Mouse (Mus musculus) adipocyte (in vitro differentiated cells): ENCODE results near the gene Erich3.

Experiments
- DNase-seq: peaks from one replicate; pipeline ENCODE4 v3.0.0-alpha.2; 2016; ENCODE audit warnings: low spot score

The Erich3 gene

DNA sequence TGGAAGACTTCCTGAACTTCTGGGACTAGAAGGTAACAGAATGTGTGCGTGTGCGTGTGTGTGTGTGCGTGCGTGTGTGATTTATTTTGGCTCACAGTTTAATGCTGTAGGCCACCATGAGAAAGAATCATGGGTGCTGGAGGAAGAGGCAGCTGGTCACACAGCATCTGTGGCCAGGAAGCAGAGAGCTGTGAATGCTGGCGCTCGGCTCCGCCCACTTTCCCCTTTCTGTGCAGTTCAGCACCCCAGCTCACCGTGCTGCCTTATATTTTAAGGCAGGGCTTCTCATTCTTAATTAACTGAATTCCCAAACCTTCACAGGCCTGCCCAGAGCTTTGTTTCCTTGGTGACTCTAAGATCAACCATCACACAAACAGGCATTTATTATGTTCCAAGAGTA lies 9.7 kb downstream of the Erich3 start:
- no peak for DNase-seq

DNA sequence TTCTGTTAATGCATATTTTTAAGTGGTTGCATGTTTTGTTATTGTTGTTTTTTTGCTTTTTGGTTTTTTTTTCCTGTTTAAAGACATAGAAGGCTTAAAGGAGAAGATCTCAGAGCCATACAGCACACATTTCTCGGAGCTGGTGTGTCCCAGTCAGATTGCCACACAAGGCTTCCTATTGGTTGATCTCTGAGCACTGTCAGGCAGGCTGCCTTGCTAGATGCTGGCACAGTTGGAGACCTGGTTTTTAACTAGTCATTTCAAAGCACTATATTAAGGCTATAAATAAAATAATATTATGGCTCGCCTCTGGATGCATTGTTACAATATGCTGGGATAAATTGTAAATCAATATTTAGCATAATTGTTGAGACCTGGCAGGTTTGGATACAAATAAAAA lies 18.9 kb downstream of the Erich3 start:
- DNase-seq = no peak

DNA sequence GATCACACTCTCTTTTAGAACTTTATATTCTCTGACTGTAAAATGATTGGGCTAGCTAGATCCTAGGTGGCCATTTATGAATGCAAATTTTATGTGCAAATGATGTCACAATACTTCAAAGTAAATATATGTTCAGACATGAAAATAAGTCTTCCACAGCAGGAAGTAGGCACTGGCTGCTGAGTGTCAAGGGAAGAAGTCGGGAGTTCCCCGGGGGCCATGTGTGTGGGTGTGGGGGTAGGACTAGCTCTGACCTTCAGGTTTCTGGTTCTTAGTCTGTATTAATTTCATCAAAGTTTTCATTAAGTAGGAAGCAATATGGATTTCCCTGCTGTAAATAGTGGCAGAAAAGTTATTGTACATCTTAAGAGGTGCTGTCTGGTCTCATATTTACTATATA lies 20.0 kb downstream of the Erich3 start:
- DNase-seq = no peak

DNA sequence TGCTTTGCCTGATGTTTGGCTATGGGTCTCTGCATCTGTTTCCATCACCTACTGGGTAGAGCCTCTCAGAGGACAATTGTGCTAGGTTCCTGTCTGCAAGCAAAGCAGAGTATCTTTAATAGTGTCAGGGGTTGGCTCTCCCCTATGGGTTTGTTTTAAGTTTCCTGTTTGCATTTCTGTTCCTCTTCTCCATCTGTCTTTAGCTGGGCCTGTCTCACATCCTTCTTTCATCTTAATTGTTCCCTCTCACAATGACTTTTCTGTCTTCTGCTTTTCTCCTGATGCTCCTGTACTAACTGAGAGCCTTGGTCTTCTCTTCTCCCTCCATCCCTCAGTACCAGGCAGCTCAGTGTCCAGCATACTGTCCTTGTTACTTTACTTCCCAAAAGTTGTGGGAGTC lies 26.6 kb downstream of the Erich3 start:
- DNase-seq = no peak

DNA sequence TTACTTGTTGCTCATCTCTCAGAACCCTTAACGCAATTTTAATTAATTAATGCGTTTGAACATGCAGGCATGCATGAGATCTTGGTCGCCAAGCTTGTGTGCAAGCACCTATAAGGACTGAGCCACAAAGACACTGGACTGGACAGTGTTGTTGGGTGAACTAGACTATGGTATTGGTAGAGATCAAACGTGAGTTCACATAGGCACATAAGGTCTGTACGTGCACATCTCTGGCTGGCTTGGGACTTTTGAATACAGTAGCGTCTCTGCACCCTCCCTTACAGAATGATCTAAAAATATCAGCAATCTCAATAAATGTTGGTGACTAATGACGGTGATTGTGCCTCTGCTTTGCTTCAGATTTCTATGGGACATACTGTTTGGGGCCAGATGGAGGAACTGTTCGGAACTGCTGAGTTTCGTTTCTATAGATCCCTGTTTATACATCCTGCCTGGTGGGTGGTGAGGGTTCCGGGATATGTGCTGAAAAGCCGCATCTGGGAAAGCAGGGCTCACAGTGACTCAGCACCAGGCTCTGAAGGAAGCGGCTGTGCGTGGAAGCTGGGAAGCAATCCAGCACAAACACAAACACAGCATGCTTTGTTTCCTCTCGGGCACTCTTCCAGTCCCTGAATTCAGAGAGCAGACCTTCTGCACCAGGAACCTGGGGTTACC lies 28.4 kb downstream of the Erich3 start:
- peak; percentile 91 for DNase-seq

DNA sequence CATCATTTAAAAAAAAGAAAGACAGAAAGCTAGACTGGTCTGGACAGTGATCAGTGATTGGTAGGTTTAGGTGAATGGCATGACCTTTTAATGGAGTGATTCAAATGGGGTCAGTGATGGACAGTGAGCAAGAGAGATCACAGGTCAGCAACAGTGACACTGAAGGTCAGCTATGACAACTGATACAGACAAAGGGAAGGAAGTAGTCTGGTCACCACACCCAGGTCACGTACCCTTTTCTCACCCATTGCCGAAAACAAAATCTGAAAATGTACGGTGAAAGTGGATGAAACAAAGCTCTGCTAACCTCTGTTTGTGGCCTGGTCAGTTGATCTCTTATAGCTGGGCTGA lies 28.9 kb downstream of the Erich3 start:
- DNase-seq = no peak

DNA sequence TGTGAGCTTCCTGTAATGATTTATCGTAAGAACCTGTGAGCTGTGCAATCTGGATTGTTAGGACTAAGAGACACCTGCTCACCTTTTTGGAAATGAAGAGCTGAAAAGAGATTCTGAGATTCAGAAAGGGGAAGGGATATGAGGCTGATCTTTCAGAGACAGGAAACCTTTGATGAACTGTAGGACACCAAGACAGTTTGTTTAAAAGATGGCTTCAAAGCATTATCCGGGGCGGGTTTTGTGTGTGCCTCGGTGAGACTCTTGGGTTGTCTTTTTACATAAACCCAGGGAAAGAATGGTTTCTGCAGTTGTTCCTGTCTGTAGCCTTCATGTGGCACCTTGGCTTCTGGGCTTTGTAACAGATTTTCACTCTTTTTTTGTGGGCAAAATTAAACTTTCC lies 30.2 kb downstream of the Erich3 start:
- DNase-seq = no peak

DNA sequence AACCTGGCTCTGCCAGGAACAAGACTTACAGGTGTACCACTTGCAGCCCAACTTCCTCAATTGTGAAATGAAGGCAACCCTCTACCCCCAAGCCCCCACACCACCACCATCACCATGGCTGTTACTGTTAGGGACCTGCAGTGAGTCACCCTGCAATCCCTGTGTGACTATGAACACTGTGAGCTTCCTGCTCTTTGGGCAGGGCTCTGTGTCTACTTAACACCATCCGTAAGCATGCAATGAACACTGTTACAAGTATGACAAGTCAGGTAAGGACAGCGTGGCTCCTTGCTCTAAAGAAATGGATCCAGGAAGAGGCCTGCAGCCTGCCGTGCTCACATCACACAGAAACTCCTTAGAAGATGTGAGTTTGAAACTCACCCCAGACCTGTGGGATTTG lies 33.0 kb downstream of the Erich3 start:
- no peak for DNase-seq

DNA sequence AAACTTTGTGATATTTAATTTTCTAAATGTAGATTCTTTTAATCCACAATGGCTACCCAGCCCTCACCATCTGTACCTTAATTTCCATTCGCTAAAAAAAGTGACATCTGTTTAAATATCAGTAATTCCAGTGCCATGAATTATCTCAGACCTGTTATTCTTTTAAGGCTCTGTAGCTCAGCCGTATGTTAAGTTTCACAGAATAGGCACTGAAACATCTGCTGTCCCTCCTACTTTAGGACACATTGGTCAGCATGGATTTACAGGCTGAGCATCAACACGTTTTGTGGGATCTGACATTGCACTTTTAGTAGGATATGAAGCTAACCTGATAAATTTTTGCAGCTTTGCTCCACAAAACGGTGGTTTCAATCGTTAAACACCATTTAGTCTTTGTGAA lies 35.2 kb downstream of the Erich3 start:
- no peak for DNase-seq

DNA sequence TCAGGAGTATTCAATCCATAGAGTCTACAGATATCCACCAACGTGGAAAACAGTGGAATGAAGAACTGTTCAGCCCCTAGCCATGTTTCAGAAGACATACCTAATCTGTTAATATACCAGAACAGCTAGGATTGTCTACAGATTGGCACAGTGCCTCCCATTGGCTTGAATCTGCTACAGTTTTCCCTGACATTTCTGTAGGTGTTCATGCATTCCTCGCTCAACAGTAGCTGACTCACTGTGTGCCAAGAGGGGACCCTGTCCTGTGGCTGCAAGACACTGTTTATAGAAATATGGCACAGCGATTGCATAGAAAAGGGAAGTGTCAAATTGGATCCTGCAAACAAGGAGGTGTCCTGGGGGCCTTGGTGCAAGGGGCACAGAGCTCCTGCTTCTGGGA lies 36.6 kb downstream of the Erich3 start:
- no peak for DNase-seq

DNA sequence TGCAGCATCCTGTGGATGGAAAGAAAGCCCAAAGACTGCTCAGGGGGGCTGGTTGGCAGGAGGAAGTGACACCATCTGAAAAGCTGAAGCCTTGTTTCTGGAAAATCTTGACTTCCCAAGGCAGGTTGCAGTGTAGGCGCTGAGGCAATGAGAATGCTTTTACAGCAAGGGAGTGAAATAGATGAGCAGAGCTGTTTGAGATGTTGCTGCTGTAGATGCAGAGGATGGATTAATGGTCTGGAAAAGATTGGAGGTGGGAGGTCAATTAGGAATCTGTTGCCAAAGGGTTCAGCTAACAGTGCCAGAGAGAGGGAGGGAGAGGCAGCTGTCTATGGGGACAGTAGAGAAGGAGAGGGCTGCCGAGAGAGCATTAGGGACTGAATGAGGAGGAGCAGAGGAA lies 37.1 kb downstream of the Erich3 start:
- DNase-seq = no peak

DNA sequence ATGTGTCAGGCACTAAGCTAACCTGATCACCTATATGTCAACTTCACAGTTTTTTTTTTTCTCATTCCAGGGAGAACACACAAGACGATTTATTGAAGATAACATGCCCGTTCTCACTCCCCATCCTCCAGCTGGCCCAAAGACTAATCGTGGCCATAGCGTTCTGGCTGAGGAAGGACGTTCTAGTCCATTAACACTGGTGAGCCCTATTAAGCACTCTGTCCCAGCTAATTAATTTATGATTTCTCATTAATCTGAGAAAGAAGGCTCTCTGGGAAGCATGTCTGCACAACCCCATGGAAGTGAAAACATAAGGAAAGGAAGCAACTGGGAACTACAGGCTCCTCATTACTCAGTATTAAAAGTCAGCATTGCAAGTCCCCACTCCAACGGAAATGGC lies 41.1 kb downstream of the Erich3 start:
- DNase-seq = no peak

DNA sequence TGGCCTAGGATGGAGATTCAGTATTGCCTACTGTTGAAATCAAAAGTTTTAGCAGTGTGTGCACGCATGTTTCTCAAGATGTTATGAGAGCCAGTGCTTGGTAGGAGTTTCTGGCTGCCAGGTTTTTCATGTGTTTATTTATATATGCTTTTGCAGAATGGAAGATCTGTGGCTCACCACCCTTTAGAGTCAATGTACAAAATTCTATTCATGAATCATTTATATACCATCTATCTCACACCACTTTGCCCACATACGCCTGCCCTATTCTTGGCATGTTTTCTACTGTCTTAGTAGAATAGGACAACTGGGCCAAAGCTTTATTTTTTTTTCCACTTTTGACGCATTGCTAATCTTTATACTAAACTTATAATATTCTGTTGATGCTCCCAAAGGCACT lies 44.5 kb downstream of the Erich3 start:
- DNase-seq = no peak

DNA sequence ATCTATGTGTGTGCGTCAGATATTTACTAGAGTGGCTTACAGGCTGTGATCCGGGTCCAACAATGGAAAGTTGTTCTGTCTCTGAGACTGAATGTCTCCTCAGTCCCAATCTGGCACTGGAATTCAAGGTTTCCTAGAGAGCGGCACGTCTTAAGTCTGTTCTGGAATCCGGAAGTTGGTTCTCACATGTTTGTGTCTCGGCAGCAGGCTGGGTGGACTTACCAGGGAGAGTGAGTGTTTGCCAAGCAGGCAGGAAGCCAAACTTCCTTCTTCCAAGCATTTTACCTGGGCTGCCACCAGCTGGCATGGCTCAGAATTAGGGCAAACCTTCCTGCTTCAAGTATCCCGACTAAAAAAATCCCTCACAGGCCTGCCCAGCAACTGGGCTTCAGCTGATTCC lies 59.5 kb downstream of the Erich3 start:
- peak; percentile 10 for DNase-seq

DNA sequence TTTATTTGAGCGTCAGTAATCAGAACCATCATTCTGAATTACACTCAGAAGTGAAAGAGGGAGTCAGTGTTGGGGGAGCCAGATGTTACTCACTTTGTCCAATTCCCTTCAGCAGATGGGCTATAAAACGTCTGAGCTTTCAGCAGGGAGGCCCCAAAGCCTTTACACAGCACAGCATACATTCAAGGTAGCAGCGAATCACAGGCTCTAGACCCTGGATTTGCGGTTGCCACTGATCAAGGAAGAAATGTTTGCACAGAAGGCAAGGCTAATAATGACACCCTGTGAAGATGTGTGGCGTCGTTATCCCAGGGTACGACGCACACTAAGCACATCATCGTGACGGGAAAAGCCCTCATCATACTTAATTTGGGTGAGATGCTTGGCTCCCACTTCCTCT lies 67.8 kb downstream of the Erich3 start:
- no peak for DNase-seq

DNA sequence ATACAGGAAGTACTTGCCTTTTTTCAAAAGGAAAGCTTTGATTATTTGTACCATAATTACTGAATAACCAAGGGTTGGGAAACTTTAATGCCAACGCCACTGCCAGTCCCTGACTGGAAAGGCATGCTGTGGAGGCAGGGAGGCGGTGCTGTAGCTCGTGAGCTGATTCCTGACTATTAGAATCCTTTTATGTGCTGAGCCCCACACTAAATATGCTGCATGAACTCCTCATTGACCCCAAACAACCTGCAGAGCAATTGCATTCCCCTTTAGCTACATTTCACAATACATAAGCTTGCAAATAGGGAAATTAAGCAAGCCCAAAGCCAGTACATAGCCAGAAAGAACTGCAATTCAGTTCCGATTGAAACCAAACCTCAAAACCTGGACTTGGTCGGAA lies 77.8 kb downstream of the Erich3 start:
- peak; percentile 16 for DNase-seq

DNA sequence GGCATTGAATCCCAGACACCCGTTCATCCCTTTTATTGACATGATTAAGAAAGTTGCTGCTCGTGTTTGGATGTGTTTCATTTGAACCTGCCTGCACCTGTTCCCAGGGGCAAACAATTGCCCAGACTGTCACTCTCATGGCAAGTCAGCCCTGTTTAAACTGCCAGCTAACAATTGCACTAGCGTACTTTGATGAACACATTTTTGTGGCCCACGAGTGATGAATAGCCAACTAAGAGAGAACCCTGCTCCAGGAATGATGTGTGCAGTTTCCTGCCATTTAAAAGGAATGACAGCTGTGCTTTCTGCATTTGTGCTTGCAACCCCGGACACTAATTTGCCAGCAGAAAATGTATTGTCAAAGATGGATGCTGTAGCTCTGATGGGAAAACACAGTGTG lies 79.3 kb downstream of the Erich3 start:
- no peak for DNase-seq

DNA sequence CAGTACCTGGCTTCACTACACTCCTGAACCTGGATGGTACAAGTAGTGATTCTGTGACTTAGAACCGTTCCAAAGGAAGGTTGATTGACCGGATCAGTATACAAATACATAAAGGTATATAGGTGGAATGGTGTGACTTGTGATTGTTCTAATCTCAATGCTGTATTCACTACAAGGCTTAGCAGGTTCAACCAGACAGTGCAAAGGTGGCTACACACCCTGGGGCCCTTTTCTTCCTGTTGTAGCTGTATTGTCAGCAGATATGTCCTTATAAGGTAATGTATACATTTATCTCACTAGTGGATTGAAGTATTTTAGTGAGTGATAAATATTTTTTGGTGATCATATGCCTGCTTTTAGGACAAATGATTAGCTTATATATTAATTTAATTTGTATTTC lies 80.7 kb downstream of the Erich3 start:
- DNase-seq = no peak

DNA sequence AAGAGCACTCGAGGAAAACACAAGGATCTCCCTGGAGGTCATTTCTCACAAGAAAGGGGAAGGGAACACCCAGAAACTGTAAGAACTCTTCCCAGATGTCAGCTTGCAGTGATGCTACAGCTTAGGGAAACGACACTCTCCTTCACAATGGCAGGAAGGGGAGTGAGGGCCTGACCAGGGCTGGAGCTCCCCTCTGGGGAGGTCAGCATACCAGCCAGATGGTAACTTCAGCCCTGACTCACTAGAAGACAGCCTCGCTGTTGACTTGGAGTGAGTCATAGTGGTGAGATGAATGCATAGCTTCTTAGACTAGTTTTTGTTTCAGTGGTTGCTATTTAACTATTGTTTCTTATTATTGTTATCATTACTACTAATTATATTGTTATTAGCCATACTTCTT lies 90.8 kb downstream of the Erich3 start:
- DNase-seq = no peak

DNA sequence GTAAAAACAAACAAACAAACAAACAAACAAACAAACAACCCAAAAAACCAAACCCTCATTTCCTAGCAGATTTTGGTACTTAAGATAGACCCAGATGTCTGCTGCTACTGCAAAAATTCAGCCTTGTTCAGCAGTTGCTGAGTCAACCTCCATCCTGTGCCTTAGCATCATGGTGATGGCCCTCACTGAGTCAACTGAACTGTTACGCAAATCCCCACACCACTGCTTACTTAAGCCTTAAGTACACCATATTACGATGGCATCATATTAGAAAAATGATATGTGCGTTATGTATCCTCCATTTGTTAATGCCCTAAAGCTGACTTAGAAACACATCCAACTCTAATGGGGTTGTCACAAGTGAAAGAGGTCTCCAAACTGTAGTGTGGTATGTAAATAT lies 91.6 kb downstream of the Erich3 start:
- no peak for DNase-seq

DNA sequence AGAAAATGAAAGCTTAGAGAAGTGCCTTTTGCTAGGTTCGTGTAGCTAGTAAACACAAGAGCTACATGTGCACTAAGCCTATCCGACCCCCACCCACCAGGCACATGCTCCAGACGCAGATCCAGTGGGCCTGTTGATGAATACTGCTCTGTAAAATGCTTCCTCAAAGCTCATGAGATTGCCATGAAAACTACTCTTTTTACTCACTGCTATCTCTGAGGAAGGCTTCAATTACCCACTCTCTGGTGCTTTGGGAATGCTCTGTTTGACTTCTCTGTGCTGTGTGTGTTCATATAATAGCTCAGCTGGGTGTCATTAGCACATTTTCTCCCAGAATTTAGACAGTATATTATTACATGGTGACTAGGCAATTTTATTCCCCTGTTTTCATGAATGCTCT lies 94.4 kb downstream of the Erich3 start:
- DNase-seq = no peak

DNA sequence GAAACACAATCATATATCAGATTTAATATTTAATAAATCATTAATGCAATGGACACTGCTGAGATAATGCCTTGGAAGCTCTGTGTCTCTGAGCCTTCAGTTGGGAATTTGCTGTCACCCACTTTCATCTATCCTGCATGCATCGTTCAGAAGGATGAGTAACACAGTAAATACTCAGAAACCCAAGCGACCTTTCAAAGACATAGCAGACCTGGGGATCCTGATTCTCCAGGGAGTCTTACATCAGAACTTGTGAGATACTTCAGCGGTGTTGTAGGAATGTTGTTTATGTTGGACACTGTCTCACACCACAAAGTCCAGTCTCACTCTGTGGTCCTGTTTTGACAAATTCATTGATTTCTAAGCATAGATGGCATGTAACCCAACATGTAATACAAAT lies 97.4 kb downstream of the Erich3 start:
- no peak for DNase-seq

DNA sequence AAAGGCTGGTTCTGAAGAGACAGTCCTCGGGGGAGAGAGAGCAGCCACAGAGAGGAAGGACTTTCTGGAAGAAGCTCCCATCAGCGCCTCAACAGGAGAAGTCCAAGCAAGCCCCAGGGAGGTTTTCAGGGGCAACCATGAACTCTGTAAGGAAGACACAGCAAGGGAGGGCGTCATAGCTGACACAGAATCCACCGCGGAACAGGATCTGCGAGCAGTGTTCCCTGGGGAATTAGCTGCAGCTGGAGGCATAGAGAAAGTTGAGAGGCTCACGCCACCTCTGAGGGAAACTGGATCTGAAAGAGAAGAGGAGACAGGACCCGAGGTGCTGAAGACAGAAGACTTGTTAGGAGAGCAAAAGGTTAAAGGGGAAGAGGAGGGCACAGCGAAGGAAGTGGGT lies 99.7 kb downstream of the Erich3 start:
- DNase-seq = no peak

DNA sequence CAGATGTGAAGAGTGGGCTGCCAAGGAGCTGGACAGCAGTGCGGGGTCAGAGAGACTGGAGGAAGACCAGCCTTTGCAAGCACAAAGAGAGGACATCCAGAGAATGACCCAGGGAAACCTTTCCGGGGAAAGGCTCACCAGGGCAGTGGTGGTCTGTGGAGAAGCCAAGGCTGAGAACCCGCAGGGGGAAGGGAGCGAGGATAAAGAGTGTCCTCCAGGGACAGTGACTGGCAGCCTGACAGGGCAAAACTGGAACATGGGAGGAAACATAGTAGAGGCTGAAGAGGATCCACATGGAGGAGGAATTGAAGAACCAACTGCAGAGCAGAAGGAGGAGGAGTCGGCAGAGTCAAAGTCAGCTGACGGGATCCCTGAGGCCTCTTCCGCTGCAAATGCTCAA lies 100.5 kb downstream of the Erich3 start:
- no peak for DNase-seq

DNA sequence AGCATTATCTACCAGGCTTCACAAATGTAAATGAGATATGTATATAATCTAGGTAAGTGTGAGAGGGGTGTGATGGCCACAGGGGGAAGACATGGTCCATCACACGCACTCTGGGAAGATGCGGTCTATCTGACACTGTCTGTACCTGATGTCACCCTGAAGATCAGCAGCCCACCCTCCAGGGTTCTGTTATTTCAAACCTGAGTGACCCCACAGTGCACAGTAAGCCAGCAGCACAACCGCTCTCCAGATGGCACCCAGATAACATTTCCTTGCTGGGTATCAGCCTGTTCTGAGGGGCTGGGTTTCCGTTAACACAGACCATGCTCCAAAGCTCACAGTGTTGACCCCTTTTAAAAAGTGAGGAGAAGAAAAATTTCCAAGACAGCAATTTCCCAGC lies 102.7 kb downstream of the Erich3 start:
- no peak for DNase-seq
